Mouse (Mus musculus): ENCODE measurements around the gene Mxd4.

Gene Mxd4

GRCm38 (mm10) chr5:34197243-34197642 lies 9.7 kb upstream of the Mxd4 start:
- DNase-seq (ENCODE audit: low spot score) = no peak

- DNase-seq (ENCODE audit: low spot score) = no peak
Measured at GRCm38 (mm10) chr5:34196423-34196822, 8.9 kb upstream of the Mxd4 start.

- DNase-seq (ENCODE audit: low spot score) = no peak
Measured at GRCm38 (mm10) chr5:34195786-34196185, 8.3 kb upstream of the Mxd4 start.

- DNase-seq (ENCODE audit: low spot score) = no peak
Measured at GRCm38 (mm10) chr5:34194975-34195662, 7.6 kb upstream of the Mxd4 start.

- no peak for DNase-seq (ENCODE audit: low spot score)
Measured at GRCm38 (mm10) chr5:34194426-34194825, 6.9 kb upstream of the Mxd4 start.

- DNase-seq (ENCODE audit: low spot score) = no peak
Measured at GRCm38 (mm10) chr5:34191843-34192242, 4.3 kb upstream of the Mxd4 start.

GRCm38 (mm10) chr5:34191021-34191420 lies 3.5 kb upstream of the Mxd4 start:
- peak; percentile 46 for DNase-seq (ENCODE audit: low spot score)

GRCm38 (mm10) chr5:34189521-34189920 lies 2.0 kb upstream of the Mxd4 start:
- DNase-seq (ENCODE audit: low spot score) = no peak

- no peak for DNase-seq (ENCODE audit: low spot score)
Measured at GRCm38 (mm10) chr5:34188856-34189255, 1.3 kb upstream of the Mxd4 start.

- peak; percentile 38 for DNase-seq (ENCODE audit: low spot score)
Measured at GRCm38 (mm10) chr5:34186961-34187391, 544 bp downstream of the Mxd4 start.

- no peak for DNase-seq (ENCODE audit: low spot score)
Measured at GRCm38 (mm10) chr5:34186391-34186790, 1.1 kb downstream of the Mxd4 start.

- no peak for DNase-seq (ENCODE audit: low spot score)
Measured at GRCm38 (mm10) chr5:34185791-34186190, 1.7 kb downstream of the Mxd4 start.

GRCm38 (mm10) chr5:34185051-34185580 lies 2.4 kb downstream of the Mxd4 start:
- peak; percentile 0 for DNase-seq (ENCODE audit: low spot score)

GRCm38 (mm10) chr5:34183976-34184375 lies 3.5 kb downstream of the Mxd4 start:
- peak; percentile 1 for DNase-seq (ENCODE audit: low spot score)

- peak; percentile 1 for DNase-seq (ENCODE audit: low spot score)
Measured at GRCm38 (mm10) chr5:34183156-34183880, 4.2 kb downstream of the Mxd4 start.

- peak; percentile 1 for DNase-seq (ENCODE audit: low spot score)
Measured at GRCm38 (mm10) chr5:34182486-34182885, 5.0 kb downstream of the Mxd4 start.

GRCm38 (mm10) chr5:34177821-34178220 lies 9.7 kb downstream of the Mxd4 start:
- no peak for DNase-seq (ENCODE audit: low spot score)

GRCm38 (mm10) chr5:34177091-34177490 lies 10.4 kb downstream of the Mxd4 start:
- peak; percentile 1 for DNase-seq (ENCODE audit: low spot score)

- DNase-seq (ENCODE audit: low spot score) = peak; percentile 0
Measured at GRCm38 (mm10) chr5:34176691-34177090, 10.8 kb downstream of the Mxd4 start.

GRCm38 (mm10) chr5:34175403-34175694 lies 12.2 kb downstream of the Mxd4 start:
- no peak for DNase-seq (ENCODE audit: low spot score)

GRCm38 (mm10) chr5:34174550-34175402 lies 12.7 kb downstream of the Mxd4 start:
- no peak for DNase-seq (ENCODE audit: low spot score)

- DNase-seq (ENCODE audit: low spot score) = no peak
Measured at GRCm38 (mm10) chr5:34174021-34174420, 13.5 kb downstream of the Mxd4 start.

- no peak for DNase-seq (ENCODE audit: low spot score)
Measured at GRCm38 (mm10) chr5:34170726-34171125, 16.8 kb downstream of the Mxd4 start.

Measured in ovary, adult 18-20 months (tissue).